Mouse (Mus musculus): ENCODE data around the gene Neb. TPM values are rescaled to one million over a fixed set of nuclear protein-coding genes. Genes with fewer than 3 reads are reported as not detected.

Neb gene
- polyA plus RNA-seq, 1 experiment from 2014 or later, result 4.9 TPM

GRCm38 (mm10) chr2:52420001-52420710 lies 41.9 kb upstream of the Neb start:
- ATAC-seq (ENCODE audit: low FRiP score, low TSS enrichment), result no peak
- H3K4me2 ChIP-seq (replicated peaks; ENCODE audit: low read depth, low read length), result no peak overlapping the region
- H3K27me3 ChIP-seq (ENCODE audit: insufficient read depth, low read length), result no peaks in the 10 kb centered on the region
- H3K36me3 ChIP-seq (ENCODE audit: insufficient read depth, low read length), result peaks cover 17% of the 10 kb centered on the region
- 86% methylated on average over 7 of the region's 7 CpGs for WGBS
- H3K4me1 ChIP-seq (ENCODE audit: insufficient read depth, low read length), result peaks cover 36% of the 10 kb centered on the region
- peaks cover 10% of the 10 kb centered on the region for H3K9me3 ChIP-seq (ENCODE audit: low read length)
- H3K27ac ChIP-seq (ENCODE audit: low read length), result no peak overlapping the region
- no peak overlapping the region for H3K9ac ChIP-seq (replicated peaks; ENCODE audit: low read length)
- H3K4me3 ChIP-seq (ENCODE audit: low read length), result no peak overlapping the region

DNA sequence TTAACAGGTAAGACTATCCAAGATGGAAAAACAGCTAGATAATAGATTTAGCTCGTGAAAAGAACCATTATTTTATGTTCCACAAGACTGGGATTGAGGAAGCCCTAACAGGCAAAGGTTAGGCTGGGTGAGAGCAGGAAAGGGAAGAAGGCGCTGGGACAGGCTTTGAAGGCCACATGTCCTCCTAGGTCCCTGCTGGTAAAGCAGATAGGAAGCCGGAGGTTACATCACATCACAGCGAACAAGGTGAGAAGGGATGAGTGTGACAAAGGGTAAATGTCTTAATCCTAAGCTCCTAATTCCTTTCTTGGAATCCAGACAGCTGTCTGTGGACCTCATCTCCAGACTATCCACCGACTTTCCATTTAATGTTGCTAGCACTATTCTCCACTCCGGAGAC lies 41.0 kb upstream of the Neb start:
- Histone ChIP-seq H3K9me3 (ENCODE audit: low read length) (peaks cover 10% of the 10 kb centered on the region), H3K4me1 (ENCODE audit: insufficient read depth, low read length) (peaks cover 36% of the 10 kb centered on the region), H3K4me2 (replicated peaks; ENCODE audit: low read depth, low read length) (no peak overlapping the region), H3K27me3 (ENCODE audit: insufficient read depth, low read length) (no peaks in the 10 kb centered on the region), H3K9ac (replicated peaks; ENCODE audit: low read length) (no peak overlapping the region), H3K36me3 (ENCODE audit: insufficient read depth, low read length) (peaks cover 17% of the 10 kb centered on the region), H3K27ac (ENCODE audit: low read length) (no peak overlapping the region), H3K4me3 (ENCODE audit: low read length) (no peak overlapping the region)
- ATAC-seq (ENCODE audit: low FRiP score, low TSS enrichment), result no peak
- 76% methylated on average over 6 of the region's 6 CpGs for WGBS

DNA sequence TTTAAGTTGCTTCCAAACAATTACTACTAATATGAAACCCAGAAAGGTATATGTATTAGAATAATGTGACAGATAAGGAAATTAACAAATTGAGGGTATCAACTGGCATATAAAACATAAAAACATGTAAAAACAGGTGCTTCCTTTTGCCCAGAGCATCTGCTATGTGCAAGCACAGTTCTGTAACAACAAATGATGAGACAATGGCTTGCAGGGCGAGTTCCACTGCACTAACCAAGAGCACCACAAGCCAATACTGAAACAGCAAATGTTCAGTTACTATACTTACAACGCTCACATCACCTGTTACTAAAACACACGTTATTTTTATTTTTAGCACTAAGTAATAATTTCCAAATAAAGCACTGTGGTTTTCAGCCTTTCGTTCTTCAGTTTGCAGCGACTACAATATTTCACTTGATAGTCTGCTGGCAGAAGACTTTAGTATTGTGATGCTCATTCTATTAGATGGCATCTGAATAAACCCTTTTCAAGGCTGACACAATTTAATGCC lies 34.3 kb upstream of the Neb start:
- H3K9me3 ChIP-seq (ENCODE audit: low read length), result peaks cover 32% of the 10 kb centered on the region
- H3K36me3 ChIP-seq (ENCODE audit: insufficient read depth, low read length), result peaks cover 69% of the 10 kb centered on the region
- H3K27ac ChIP-seq (ENCODE audit: low read length), result no peak overlapping the region
- no peaks in the 10 kb centered on the region for H3K27me3 ChIP-seq (ENCODE audit: insufficient read depth, low read length)
- H3K4me1 ChIP-seq (ENCODE audit: insufficient read depth, low read length), result no peaks in the 10 kb centered on the region
- ATAC-seq (ENCODE audit: low FRiP score, low TSS enrichment), result no peak
- no peak overlapping the region for H3K4me3 ChIP-seq (ENCODE audit: low read length)
- H3K4me2 ChIP-seq (replicated peaks; ENCODE audit: low read depth, low read length), result no peak overlapping the region
- H3K9ac ChIP-seq (replicated peaks; ENCODE audit: low read length), result no peak overlapping the region
- 94% methylated on average over 5 of the region's 5 CpGs for WGBS

DNA sequence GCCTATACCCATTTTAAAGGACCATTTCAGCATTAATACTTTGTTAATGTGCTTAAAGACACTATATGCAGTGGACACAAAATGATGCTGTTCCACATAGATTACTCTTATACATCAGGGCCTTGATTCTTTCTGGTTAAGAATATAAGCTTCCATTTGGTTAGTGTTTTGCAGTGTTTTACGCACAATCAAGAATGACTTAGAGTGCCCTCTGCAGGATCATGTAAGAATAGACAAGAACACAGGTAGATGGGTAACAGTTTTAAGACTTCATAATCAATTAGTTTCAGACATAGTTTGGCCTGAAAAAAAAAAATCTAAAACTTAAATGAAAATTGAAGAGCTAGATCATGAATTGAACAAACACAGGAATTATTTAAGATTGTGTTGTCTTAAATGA lies 28.2 kb upstream of the Neb start:
- no peak overlapping the region for H3K9ac ChIP-seq (replicated peaks; ENCODE audit: low read length)
- H3K4me2 ChIP-seq (replicated peaks; ENCODE audit: low read depth, low read length), result no peak overlapping the region
- no peaks in the 10 kb centered on the region for H3K27me3 ChIP-seq (ENCODE audit: insufficient read depth, low read length)
- no peaks in the 10 kb centered on the region for H3K4me1 ChIP-seq (ENCODE audit: insufficient read depth, low read length)
- peaks cover 22% of the 10 kb centered on the region for H3K9me3 ChIP-seq (ENCODE audit: low read length)
- ATAC-seq (ENCODE audit: low FRiP score, low TSS enrichment), result no peak
- no peak overlapping the region for H3K27ac ChIP-seq (ENCODE audit: low read length)
- no peak overlapping the region for H3K4me3 ChIP-seq (ENCODE audit: low read length)
- H3K36me3 ChIP-seq (ENCODE audit: insufficient read depth, low read length), result peaks cover 66% of the 10 kb centered on the region
- WGBS, result 85% methylated on average over 1 of the region's 1 CpGs

DNA sequence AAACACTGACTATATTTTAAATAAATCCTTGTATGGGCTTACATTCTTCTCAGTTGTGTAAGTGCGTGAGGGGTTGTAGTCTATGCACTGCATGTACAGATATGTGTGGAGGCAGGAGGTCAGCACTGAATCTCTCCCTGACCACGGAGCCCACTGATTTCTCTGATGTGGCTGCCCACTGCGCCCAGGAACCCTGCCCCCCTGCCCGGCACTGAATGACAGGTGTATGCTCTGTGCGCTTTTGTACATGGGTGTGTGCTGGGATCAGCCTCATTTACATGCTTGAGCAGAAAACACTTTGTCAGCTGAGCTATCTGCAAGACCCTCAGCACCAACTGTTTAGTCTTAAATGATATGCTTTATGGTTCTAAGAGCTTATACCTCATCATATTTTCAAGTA lies 27.0 kb upstream of the Neb start:
- Histone ChIP-seq H3K9ac (replicated peaks; ENCODE audit: low read length) (no peak overlapping the region), H3K4me2 (replicated peaks; ENCODE audit: low read depth, low read length) (no peak overlapping the region), H3K27ac (ENCODE audit: low read length) (no peak overlapping the region), H3K9me3 (ENCODE audit: low read length) (peaks cover 10% of the 10 kb centered on the region), H3K4me3 (ENCODE audit: low read length) (no peak overlapping the region), H3K4me1 (ENCODE audit: insufficient read depth, low read length) (no peaks in the 10 kb centered on the region), H3K36me3 (ENCODE audit: insufficient read depth, low read length) (peaks cover 59% of the 10 kb centered on the region), H3K27me3 (ENCODE audit: insufficient read depth, low read length) (no peaks in the 10 kb centered on the region)
- 97% methylated on average over 5 of the region's 5 CpGs for WGBS
- ATAC-seq (ENCODE audit: low FRiP score, low TSS enrichment), result no peak

- Histone ChIP-seq H3K4me3 (ENCODE audit: low read length) (no peak overlapping the region), H3K27ac (ENCODE audit: low read length) (no peak overlapping the region), H3K36me3 (ENCODE audit: insufficient read depth, low read length) (0 out of 2 replicates have a peak, but pooled peaks cover 2% of the 10 kb centered on the region), H3K9ac (replicated peaks; ENCODE audit: low read length) (no peak overlapping the region), H3K27me3 (ENCODE audit: insufficient read depth, low read length) (no peaks in the 10 kb centered on the region), H3K9me3 (ENCODE audit: low read length) (no peaks in the 10 kb centered on the region), H3K4me1 (ENCODE audit: insufficient read depth, low read length) (no peaks in the 10 kb centered on the region), H3K4me2 (replicated peaks; ENCODE audit: low read depth, low read length) (no peak overlapping the region)
- ATAC-seq (ENCODE audit: low FRiP score, low TSS enrichment), result no peak
- 85% methylated on average over 5 of the region's 5 CpGs for WGBS
These were observed 16.3 kb upstream of the Neb start for GRCm38 (mm10) chr2:52394529-52394928.

DNA sequence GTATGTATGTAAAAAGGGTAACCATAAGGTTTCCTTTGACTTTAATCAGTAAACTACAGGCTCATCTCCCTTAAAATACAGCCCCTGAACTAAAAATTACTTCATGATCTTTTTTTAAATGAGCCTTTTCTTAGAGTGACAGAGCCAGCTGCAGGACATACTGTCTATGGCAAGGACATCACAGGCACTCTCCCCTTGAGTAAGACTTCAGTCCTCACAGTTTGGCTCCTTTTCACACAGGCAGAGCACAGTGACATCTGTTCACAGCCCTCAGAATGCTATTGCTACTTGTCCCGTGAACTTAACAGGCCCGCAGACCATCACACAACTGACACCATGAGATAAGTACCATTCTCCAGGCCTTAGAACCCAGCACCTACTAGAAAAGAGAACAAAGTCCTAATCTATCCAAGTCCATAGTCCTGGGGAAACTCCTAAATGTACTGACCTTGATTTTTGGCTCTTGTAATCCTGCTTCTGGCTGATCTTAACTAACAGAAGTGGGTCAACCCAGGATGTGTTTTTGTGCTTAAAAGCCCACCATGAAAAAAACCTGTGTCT lies 12.2 kb upstream of the Neb start:
- Histone ChIP-seq H3K4me2 (replicated peaks; ENCODE audit: low read depth, low read length) (no peak overlapping the region), H3K27me3 (ENCODE audit: insufficient read depth, low read length) (no peaks in the 10 kb centered on the region), H3K4me1 (ENCODE audit: insufficient read depth, low read length) (0 out of 2 replicates have a peak, but pooled peaks cover 6% of the 10 kb centered on the region), H3K9me3 (ENCODE audit: low read length) (no peaks in the 10 kb centered on the region), H3K36me3 (ENCODE audit: insufficient read depth, low read length) (no peaks in the 10 kb centered on the region), H3K27ac (ENCODE audit: low read length) (no peak overlapping the region), H3K4me3 (ENCODE audit: low read length) (no peak overlapping the region), H3K9ac (replicated peaks; ENCODE audit: low read length) (no peak overlapping the region)
- WGBS, result 44% methylated on average over 2 of the region's 2 CpGs
- no peak for ATAC-seq (ENCODE audit: low FRiP score, low TSS enrichment)

DNA sequence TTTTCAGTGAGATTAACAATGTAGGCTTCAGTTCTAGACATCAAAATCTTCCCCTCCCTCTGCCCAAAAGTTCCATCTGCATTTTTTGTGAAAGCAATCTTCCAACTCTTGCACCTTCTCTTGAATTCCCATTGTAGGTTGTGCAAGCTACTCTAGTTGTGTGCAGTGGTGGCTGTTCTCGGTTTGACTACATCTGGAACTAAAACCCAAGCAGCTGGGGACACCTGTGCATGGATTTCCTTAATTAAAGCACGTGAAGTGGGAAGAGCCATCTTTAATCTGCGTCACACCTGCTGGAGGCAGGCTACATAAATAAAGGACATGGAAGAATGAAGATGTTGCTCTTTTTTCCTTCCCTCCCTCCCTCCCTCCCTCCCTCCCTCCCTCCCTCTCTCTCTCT lies 11.7 kb upstream of the Neb start:
- Histone ChIP-seq H3K27me3 (ENCODE audit: insufficient read depth, low read length) (no peaks in the 10 kb centered on the region), H3K9me3 (ENCODE audit: low read length) (no peaks in the 10 kb centered on the region), H3K27ac (ENCODE audit: low read length) (no peak overlapping the region), H3K4me2 (replicated peaks; ENCODE audit: low read depth, low read length) (no peak overlapping the region), H3K4me1 (ENCODE audit: insufficient read depth, low read length) (0 out of 2 replicates have a peak, but pooled peaks cover 6% of the 10 kb centered on the region), H3K4me3 (ENCODE audit: low read length) (no peak overlapping the region), H3K9ac (replicated peaks; ENCODE audit: low read length) (no peak overlapping the region), H3K36me3 (ENCODE audit: insufficient read depth, low read length) (no peaks in the 10 kb centered on the region)
- ATAC-seq (ENCODE audit: low FRiP score, low TSS enrichment), result no peak
- WGBS, result 55% methylated on average over 3 of the region's 3 CpGs

DNA sequence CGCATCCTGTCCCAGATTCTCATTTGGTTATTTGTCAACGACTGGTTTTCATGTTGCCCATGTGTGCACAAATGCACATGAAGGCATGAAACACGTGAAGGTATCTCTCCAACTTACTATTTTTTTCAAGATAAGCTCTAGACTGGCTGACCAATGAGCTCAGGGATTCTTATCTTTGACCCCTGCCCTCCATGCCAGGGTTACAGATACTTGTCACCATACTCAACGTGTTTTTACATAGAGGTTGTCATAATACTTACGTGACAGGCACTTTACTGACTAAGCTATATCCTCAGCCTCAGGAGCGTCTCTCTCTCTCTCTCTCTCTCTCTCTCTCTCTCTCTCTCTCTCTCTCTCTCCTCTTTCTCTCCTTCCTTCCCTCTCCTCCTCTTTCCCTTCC lies 8.2 kb upstream of the Neb start:
- Histone ChIP-seq H3K27ac (ENCODE audit: low read length) (no peak overlapping the region), H3K36me3 (ENCODE audit: insufficient read depth, low read length) (no peaks in the 10 kb centered on the region), H3K4me3 (ENCODE audit: low read length) (no peak overlapping the region), H3K9ac (replicated peaks; ENCODE audit: low read length) (no peak overlapping the region), H3K9me3 (ENCODE audit: low read length) (no peaks in the 10 kb centered on the region), H3K4me2 (replicated peaks; ENCODE audit: low read depth, low read length) (no peak overlapping the region), H3K4me1 (ENCODE audit: insufficient read depth, low read length) (0 out of 2 replicates have a peak, but pooled peaks cover 6% of the 10 kb centered on the region), H3K27me3 (ENCODE audit: insufficient read depth, low read length) (no peaks in the 10 kb centered on the region)
- no peak for ATAC-seq (ENCODE audit: low FRiP score, low TSS enrichment)
- WGBS, result 72% methylated on average over 6 of the region's 6 CpGs

- peak overlapping the region; percentile 11; the same call in 1 of the 2 replicates for H3K4me2 ChIP-seq (replicated peaks; ENCODE audit: low read depth, low read length)
- 0 out of 2 replicates have a peak, but pooled peaks cover 6% of the 10 kb centered on the region for H3K4me1 ChIP-seq (ENCODE audit: insufficient read depth, low read length)
- no peak overlapping the region for H3K4me3 ChIP-seq (ENCODE audit: low read length)
- 40% methylated on average over 7 of the region's 7 CpGs for WGBS
- no peak overlapping the region for H3K9ac ChIP-seq (replicated peaks; ENCODE audit: low read length)
- peak overlapping the region; percentile 27; the same call in 1 of the 2 replicates for H3K27ac ChIP-seq (ENCODE audit: low read length)
- no peaks in the 10 kb centered on the region for H3K27me3 ChIP-seq (ENCODE audit: insufficient read depth, low read length)
- H3K36me3 ChIP-seq (ENCODE audit: insufficient read depth, low read length), result no peaks in the 10 kb centered on the region
- ATAC-seq (ENCODE audit: low FRiP score, low TSS enrichment), result no peak
- H3K9me3 ChIP-seq (ENCODE audit: low read length), result no peaks in the 10 kb centered on the region
These were observed 7.8 kb upstream of the Neb start for GRCm38 (mm10) chr2:52386037-52386436.

All from kidney, embryonic 16.5 days (tissue).